Mouse (Mus musculus) regulatory T cell (primary cell): ENCODE data around the gene Parp1.
"Not testable (repeated sequence)": the region's sequence is repeated elsewhere in the genome, so short reads cannot be mapped to it uniquely, and the experiment has no call there.

ENCODE experiments used
- in situ Hi-C: fragments of 300-600 bp; cut with MboI, MseI; formaldehyde crosslinking; loops from one replicate; pipeline ENCODE4 v1.15.1; 2025; ENCODE audit warnings: high pct_unique_total_duplicates

Parp1 gene

GRCm38 (mm10) chr1:180623911-180624310 lies 55.2 kb downstream of the Parp1 start:
- in situ Hi-C loops, result no loop called here

- in situ Hi-C loops, result loop anchor here (5.0 kb wide), 1 partner anchor 46 kb away; no protein-coding TSS in a partner anchor
Measured at GRCm38 (mm10) chr1:180626141-180626540, 57.4 kb downstream of the Parp1 start.

GRCm38 (mm10) chr1:180637796-180638195 lies 69.1 kb downstream of the Parp1 start:
- in situ Hi-C loops, result not testable (repeated sequence)

DNA sequence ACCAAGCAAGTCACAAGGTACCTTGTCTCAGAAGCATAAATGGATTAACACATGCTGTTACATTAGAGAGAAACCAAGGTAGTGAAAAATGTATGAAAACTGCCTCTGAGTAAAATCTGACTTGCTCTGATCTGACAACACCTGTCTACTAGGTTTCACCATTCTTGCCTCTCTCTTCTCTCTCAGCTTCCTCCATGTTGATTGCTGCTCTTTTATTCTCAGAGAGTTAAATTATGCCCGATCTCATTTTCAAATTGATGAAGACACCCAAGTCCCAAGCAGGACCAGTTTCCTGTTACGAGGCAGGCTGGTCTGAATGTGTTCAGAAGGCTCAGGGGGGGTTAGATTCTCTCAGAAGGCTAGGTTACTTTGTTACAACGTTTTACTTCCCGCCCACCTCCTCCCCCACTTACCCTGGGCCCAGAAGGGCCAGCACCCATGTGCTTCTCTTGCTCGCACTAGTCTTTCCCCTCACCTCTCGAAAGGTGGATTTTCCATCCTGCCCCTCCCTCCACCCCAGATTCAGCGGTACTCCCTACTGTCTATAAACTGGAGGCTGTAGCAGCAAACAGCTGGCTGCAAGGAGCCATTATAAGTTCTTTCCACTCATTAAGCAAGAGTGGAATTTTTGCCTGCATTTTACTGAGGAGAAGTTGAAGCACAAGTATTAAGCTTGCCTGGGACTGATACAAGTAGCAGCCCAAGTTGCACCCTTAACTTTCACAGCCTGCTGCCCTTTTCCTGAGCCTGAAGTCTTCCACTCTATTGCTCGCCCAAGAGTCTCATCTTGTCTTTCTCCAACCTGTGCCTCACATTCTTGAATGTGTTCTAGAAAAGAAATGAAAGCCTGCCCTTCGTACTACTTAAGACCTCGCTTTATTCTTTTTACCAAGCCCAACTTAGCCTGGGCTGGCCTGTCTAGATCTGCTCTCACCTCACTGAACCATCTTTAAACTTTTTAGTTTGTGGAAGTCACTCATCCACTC lies 71.0 kb downstream of the Parp1 start:
- in situ Hi-C loops, result no loop called here

DNA sequence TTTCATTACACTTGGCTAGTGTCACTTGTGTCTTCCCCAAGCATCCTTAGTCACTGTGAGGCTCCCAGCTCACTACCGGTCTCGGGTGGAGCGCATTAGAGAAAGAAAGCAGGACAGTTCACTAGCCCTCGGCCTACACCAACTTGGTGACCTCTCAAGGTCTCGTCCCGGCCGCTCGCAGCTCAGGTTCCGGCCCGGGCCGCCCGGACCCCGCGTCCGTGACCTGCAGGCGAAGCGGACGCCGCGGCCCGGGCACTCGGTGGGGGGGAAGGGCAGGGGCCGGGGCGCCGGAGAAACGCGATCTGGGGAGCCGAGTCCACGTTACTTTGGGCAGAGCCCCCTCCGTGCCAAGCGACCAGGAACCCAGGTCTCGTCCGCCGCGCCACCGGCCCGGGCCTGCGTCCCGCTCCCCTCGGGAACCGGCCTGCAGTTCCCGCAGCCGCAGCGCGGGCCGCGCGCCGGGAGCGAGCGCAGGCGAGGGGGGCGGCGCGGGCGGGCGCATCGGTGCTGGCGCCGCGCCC lies 71.9 kb downstream of the Parp1 start:
- in situ Hi-C loops, result no loop called here

- in situ Hi-C loops, result no loop called here
Measured at GRCm38 (mm10) chr1:180641137-180641517, 72.4 kb downstream of the Parp1 start, which contains the start of gene Lin9. Gene Lin9, plus strand, starts transcription at chr1:180641150.

DNA sequence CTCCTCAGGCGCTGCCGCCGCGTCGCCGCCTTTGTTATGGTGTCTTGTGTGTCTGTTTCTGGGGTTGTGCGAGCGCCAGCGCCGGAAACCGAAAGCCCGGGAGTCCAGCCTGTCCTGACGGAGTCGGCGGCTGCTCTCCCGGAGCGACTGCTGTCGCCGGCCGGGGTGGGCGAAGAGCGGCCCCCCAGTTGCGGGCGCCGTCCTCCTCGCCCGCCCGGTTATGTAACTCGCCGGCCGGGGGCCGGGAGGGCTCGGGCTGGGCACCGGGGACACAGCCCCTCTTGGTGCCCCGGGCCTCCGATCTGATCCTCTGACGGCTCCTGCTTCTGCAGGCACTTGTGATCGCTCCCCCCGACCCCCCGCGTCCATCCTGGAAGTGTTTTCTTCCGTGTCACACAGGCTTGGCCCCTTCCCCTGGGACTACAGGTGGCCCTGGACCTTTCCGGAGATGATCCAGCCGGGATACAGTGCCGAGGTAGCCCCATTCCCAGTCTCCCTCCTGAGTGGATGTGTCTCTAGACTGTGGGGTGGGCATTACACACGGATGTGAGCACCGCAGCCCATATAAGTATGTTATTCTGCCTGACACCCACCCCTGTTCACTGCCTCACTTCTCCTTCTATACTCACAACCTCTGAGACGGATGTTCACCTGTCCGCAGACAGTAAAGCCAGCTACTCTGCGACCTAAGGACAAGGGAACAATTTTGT lies 72.9 kb downstream of the Parp1 start:
- in situ Hi-C loops, result no loop called here

DNA sequence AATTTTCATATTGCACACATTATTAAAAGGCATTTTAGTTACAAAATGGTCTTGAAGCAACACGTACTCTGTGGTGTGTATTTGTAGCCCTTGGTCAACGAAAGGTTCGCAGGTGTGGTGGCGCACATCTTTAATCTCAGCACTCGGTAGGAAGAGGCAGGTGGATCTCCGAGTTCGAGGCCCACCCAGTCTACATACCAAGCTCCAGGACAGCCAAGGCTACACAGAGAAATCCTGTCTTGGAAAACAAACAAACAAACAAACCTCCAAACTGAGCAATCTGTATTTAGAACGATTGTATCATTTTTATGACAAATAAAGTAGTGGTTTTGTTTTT lies 73.5 kb downstream of the Parp1 start:
- in situ Hi-C loops, result no loop called here
